27 mouse cellular contexts compared by ENCODE assay signal in genomic region chr6:17473128-17473527, GRCm38 (mm10).
"Had no signal": no experiment of that assay in that cellular context is flagged by ENCODE, and none has a peak within 500 bp of the region (broad histone marks: within the 10 kb centered on the region; RNA-seq: fewer than 3 reads in every experiment).

No protein-coding gene starts in this region.

- H3K4me2 ChIP-seq: limb, embryonic 12.5 days; limb, embryonic 13.5 days; limb, embryonic 15.5 days; liver, embryonic 11.5 days; liver, embryonic 12.5 days; liver, embryonic 13.5 days; liver, embryonic 15.5 days; lung, embryonic 14.5 days; lung, embryonic 15.5 days; midbrain, embryonic 11.5 days; midbrain, embryonic 12.5 days; midbrain, embryonic 13.5 days; midbrain, embryonic 15.5 days; neural tube, embryonic 12.5 days had no signal

- DNase-seq: left cerebral cortex, postnatal 4 days; liver; liver, embryonic 13.5 days; liver, postnatal 0 days; lung, adult 18-20 months; lung, adult 2 months; lung, embryonic 14.5 days; lung, postnatal 10 days; lung, postnatal 14 days; lung, postnatal 36 days; lung, postnatal 4 days; midbrain, embryonic 14.5 days had no signal

- H3K4me3 ChIP-seq: limb, embryonic 10.5 days; limb, embryonic 12.5 days; limb, embryonic 13.5 days; limb, embryonic 15.5 days; liver, embryonic 12.5 days; liver, embryonic 13.5 days; liver, embryonic 15.5 days; lung, embryonic 15.5 days; megakaryocyte, embryonic 14.5 days; midbrain, embryonic 10.5 days; midbrain, embryonic 12.5 days; midbrain, embryonic 13.5 days; midbrain, embryonic 15.5 days; neural tube, embryonic 12.5 days had no signal

- H3K36me3 ChIP-seq: limb, embryonic 10.5 days; limb, embryonic 12.5 days; limb, embryonic 13.5 days; limb, embryonic 15.5 days; liver, embryonic 12.5 days; liver, embryonic 13.5 days; liver, embryonic 15.5 days; lung, embryonic 15.5 days; midbrain, embryonic 10.5 days; midbrain, embryonic 12.5 days; midbrain, embryonic 13.5 days; midbrain, embryonic 15.5 days; neural tube, embryonic 12.5 days had no signal

- H3K27me3 ChIP-seq: limb, embryonic 12.5 days; limb, embryonic 15.5 days; liver, embryonic 12.5 days; liver, embryonic 13.5 days; liver, embryonic 15.5 days; lung, embryonic 15.5 days; midbrain, embryonic 12.5 days; midbrain, embryonic 13.5 days; neural tube, embryonic 12.5 days had no signal
